Mouse (Mus musculus): ENCODE data around the gene Polr1d.

DNA sequence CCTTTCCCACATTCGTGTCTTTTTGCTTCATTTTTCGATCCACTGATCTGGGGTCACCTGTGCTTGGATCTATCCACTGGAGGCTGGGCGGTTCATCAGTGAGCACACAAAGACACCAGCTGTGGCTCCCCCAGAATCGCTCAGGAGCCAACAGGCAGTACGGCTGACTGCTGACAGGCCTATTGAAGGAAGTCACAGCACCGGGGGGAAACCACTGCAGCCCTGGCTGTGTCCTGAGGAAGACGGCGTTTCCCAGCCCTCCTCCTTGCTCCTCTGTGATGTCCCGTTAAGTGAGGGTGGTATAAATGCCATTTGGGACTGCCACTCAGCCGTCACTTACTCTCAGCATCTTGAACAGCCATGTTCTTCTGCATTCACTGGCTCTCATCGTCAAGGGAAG lies 30.9 kb upstream of the Polr1d start:
- no peak for TF ChIP-seq CTCF (IDR thresholded peaks at IDR 0.05; ENCODE audit: low read depth, low read length)
- TF ChIP-seq POLR2A (IDR thresholded peaks at IDR 0.05; ENCODE audit: extremely low read depth, insufficient read depth, low read length): no peak
